Mouse (Mus musculus): Measurements from ENCODE around the gene Rab3gap1. TPM values are rescaled to one million over a fixed set of nuclear protein-coding genes. Genes with fewer than 3 reads are reported as not detected.
"Not testable (repeated sequence)": the region's sequence is repeated elsewhere in the genome, so short reads cannot be mapped to it uniquely, and the experiment has no call there.

Rab3gap1 gene
- polyA plus RNA-seq, 2 experiments, result 18.5 to 23.3 TPM

- H3K9me3 ChIP-seq (ENCODE audit: control insufficient read depth, low read length), result no peaks in the 10 kb centered on the region
- H3K4me2 ChIP-seq (replicated peaks; ENCODE audit: low read depth, low read length, severe bottlenecking), result no peak overlapping the region
- H3K36me3 ChIP-seq (ENCODE audit: control insufficient read depth, insufficient read depth, low read length), result peaks cover 37% of the 10 kb centered on the region
- no peak overlapping the region for H3K4me3 ChIP-seq (replicated peaks; ENCODE audit: low read length)
- no peak for ATAC-seq (ENCODE audit: low FRiP score, low read depth)
- no peak for TF ChIP-seq POLR2A (IDR thresholded peaks at IDR 0.05; ENCODE audit: borderline replicate concordance, extremely low read depth, insufficient read depth, insufficient read length)
- no peak overlapping the region for H3K27ac ChIP-seq (replicated peaks; ENCODE audit: low read depth, low read length)
- H3K4me1 ChIP-seq (ENCODE audit: control insufficient read depth, insufficient read depth, low read length), result no peaks in the 10 kb centered on the region
- no peaks in the 10 kb centered on the region for H3K27me3 ChIP-seq (ENCODE audit: control insufficient read depth, insufficient read depth, low read length)
- WGBS, result 88% methylated on average over 3 of the region's 3 CpGs
- no peak overlapping the region for H3K9ac ChIP-seq (ENCODE audit: low read depth, low read length, severe bottlenecking)
- DNase-seq (ENCODE audit: low spot score), result no peak
These were observed 77.4 kb downstream of the Rab3gap1 start for GRCm38 (mm10) chr1:127945696-127946575.

- no peak for TF ChIP-seq POLR2A (IDR thresholded peaks at IDR 0.05; ENCODE audit: borderline replicate concordance, extremely low read depth, insufficient read depth, insufficient read length)
- DNase-seq (ENCODE audit: low spot score), result no peak
- Histone ChIP-seq H3K27ac (replicated peaks; ENCODE audit: low read depth, low read length) (no peak overlapping the region), H3K4me2 (replicated peaks; ENCODE audit: low read depth, low read length, severe bottlenecking) (no peak overlapping the region), H3K4me3 (replicated peaks; ENCODE audit: low read length) (no peak overlapping the region), H3K9ac (ENCODE audit: low read depth, low read length, severe bottlenecking) (no peak overlapping the region), H3K4me1 (ENCODE audit: control insufficient read depth, insufficient read depth, low read length) (no peaks in the 10 kb centered on the region), H3K9me3 (ENCODE audit: control insufficient read depth, low read length) (no peaks in the 10 kb centered on the region), H3K36me3 (ENCODE audit: control insufficient read depth, insufficient read depth, low read length) (peaks cover 29% of the 10 kb centered on the region), H3K27me3 (ENCODE audit: control insufficient read depth, insufficient read depth, low read length) (no peaks in the 10 kb centered on the region)
- WGBS, result 85% methylated on average over 5 of the region's 5 CpGs
- no peak for ATAC-seq (ENCODE audit: low FRiP score, low read depth)
These were observed 78.2 kb downstream of the Rab3gap1 start for GRCm38 (mm10) chr1:127946615-127947249.

- no peak overlapping the region for H3K4me3 ChIP-seq (replicated peaks; ENCODE audit: low read length)
- no peaks in the 10 kb centered on the region for H3K4me1 ChIP-seq (ENCODE audit: control insufficient read depth, insufficient read depth, low read length)
- no peak overlapping the region for H3K27ac ChIP-seq (replicated peaks; ENCODE audit: low read depth, low read length)
- ATAC-seq (ENCODE audit: low FRiP score, low read depth), result no peak
- DNase-seq (ENCODE audit: low spot score), result no peak
- H3K36me3 ChIP-seq (ENCODE audit: control insufficient read depth, insufficient read depth, low read length), result peaks cover 10% of the 10 kb centered on the region
- TF ChIP-seq POLR2A (IDR thresholded peaks at IDR 0.05; ENCODE audit: borderline replicate concordance, extremely low read depth, insufficient read depth, insufficient read length), result no peak
- no peaks in the 10 kb centered on the region for H3K9me3 ChIP-seq (ENCODE audit: control insufficient read depth, low read length)
- 84% methylated on average over 5 of the region's 5 CpGs for WGBS
- no peak overlapping the region for H3K4me2 ChIP-seq (replicated peaks; ENCODE audit: low read depth, low read length, severe bottlenecking)
- H3K9ac ChIP-seq (ENCODE audit: low read depth, low read length, severe bottlenecking), result no peak overlapping the region
- H3K27me3 ChIP-seq (ENCODE audit: control insufficient read depth, insufficient read depth, low read length), result no peaks in the 10 kb centered on the region
These were observed 80.2 kb downstream of the Rab3gap1 start for GRCm38 (mm10) chr1:127948748-127949147.

GRCm38 (mm10) chr1:127952276-127952675 lies 83.7 kb downstream of the Rab3gap1 start:
- Histone ChIP-seq H3K9ac (ENCODE audit: low read depth, low read length, severe bottlenecking) (no peak overlapping the region), H3K27me3 (ENCODE audit: control insufficient read depth, insufficient read depth, low read length) (no peaks in the 10 kb centered on the region), H3K4me3 (replicated peaks; ENCODE audit: low read length) (no peak overlapping the region), H3K9me3 (ENCODE audit: control insufficient read depth, low read length) (no peaks in the 10 kb centered on the region), H3K27ac (replicated peaks; ENCODE audit: low read depth, low read length) (no peak overlapping the region), H3K36me3 (ENCODE audit: control insufficient read depth, insufficient read depth, low read length) (no peaks in the 10 kb centered on the region), H3K4me1 (ENCODE audit: control insufficient read depth, insufficient read depth, low read length) (no peaks in the 10 kb centered on the region), H3K4me2 (replicated peaks; ENCODE audit: low read depth, low read length, severe bottlenecking) (no peak overlapping the region)
- no peak for ATAC-seq (ENCODE audit: low FRiP score, low read depth)
- WGBS, result 78% methylated on average over 4 of the region's 4 CpGs
- TF ChIP-seq POLR2A (IDR thresholded peaks at IDR 0.05; ENCODE audit: borderline replicate concordance, extremely low read depth, insufficient read depth, insufficient read length), result no peak
- no peak for DNase-seq (ENCODE audit: low spot score)

- not testable (repeated sequence) for H3K27ac ChIP-seq (replicated peaks; ENCODE audit: low read depth, low read length); H3K4me2 ChIP-seq (replicated peaks; ENCODE audit: low read depth, low read length, severe bottlenecking); H3K27me3 ChIP-seq (ENCODE audit: control insufficient read depth, insufficient read depth, low read length); H3K9ac ChIP-seq (ENCODE audit: low read depth, low read length, severe bottlenecking); ATAC-seq (ENCODE audit: low FRiP score, low read depth); DNase-seq (ENCODE audit: low spot score); H3K4me1 ChIP-seq (ENCODE audit: control insufficient read depth, insufficient read depth, low read length); H3K36me3 ChIP-seq (ENCODE audit: control insufficient read depth, insufficient read depth, low read length); H3K9me3 ChIP-seq (ENCODE audit: control insufficient read depth, low read length); H3K4me3 ChIP-seq (replicated peaks; ENCODE audit: low read length)
- 88% methylated on average over 4 of the region's 4 CpGs for WGBS
These were observed 85.6 kb downstream of the Rab3gap1 start for GRCm38 (mm10) chr1:127954198-127954597.
